In genomic region chr15:98868346-98869063, GRCm38 (mm10) we compare ENCODE assay signal across 9 mouse cellular contexts. TPM values are rescaled to one million over a fixed set of nuclear protein-coding genes. Genes with fewer than 3 reads are reported as not detected.
DNase-seq lines count a peak whose midpoint lies in the region; ATAC-seq lines count a peak whose summit lies in the region.
"Had no signal": no experiment of that assay in that cellular context is flagged by ENCODE, and none has a peak within 500 bp of the region (broad histone marks: within the 10 kb centered on the region; RNA-seq: fewer than 3 reads in every experiment).

No protein-coding gene starts in this region.

- H3K4me3 ChIP-seq in forebrain, embryonic 16.5 days (replicated peaks; ENCODE audit: low read length), result peak overlapping the region; percentile 98
- H3K4me3 ChIP-seq in liver, embryonic 13.5 days (replicated peaks), result peak overlapping the region; percentile 99

- 37% methylated on average over 11 of the region's 11 CpGs for WGBS in forebrain, embryonic 16.5 days
- WGBS in liver, embryonic 13.5 days (ENCODE audit: insufficient replicate concordance), result 32% methylated on average over 11 of the region's 11 CpGs

- H3K4me2 ChIP-seq in forebrain, embryonic 16.5 days (ENCODE audit: low read length), result peak overlapping the region; percentile 93
- H3K4me2 ChIP-seq in liver, embryonic 13.5 days, result peak overlapping the region; percentile 86

- H3K27ac ChIP-seq in forebrain, embryonic 16.5 days (ENCODE audit: low read length), result no peak overlapping the region
- peak overlapping the region; percentile 95 for H3K27ac ChIP-seq in liver, embryonic 13.5 days

- peak; percentile 21 for DNase-seq in embryo, embryonic 10 days (ENCODE audit: low spot score)
- no peak for DNase-seq in embryo, embryonic 9.5 days (ENCODE audit: extremely low spot score)
- DNase-seq in 416B (ENCODE audit: low read depth), result peak; percentile 25
- no peak for DNase-seq in liver, embryonic 13.5 days
- no peak for DNase-seq in adrenal gland, adult 18-20 months (ENCODE audit: low spot score in 2 of 2)
- no peak for DNase-seq in thymus, postnatal 0 days (ENCODE audit: low spot score)
- DNase-seq in spleen, postnatal 14 days (ENCODE audit: low spot score in 2 of 2), result no peak

- no peak for ATAC-seq in forebrain, embryonic 16.5 days
- ATAC-seq in liver, embryonic 13.5 days (ENCODE audit: low read depth), result no peak

- H3K4me1 ChIP-seq in forebrain, embryonic 16.5 days (replicated peaks; ENCODE audit: control insufficient read depth, insufficient read depth, low read length), result peaks cover 40% of the 10 kb centered on the region
- H3K4me1 ChIP-seq in liver, embryonic 13.5 days (replicated peaks), result peaks cover 59% of the 10 kb centered on the region

- H3K9ac ChIP-seq in forebrain, embryonic 16.5 days (replicated peaks; ENCODE audit: low read depth, low read length), result peak overlapping the region; percentile 95
- H3K9ac ChIP-seq in liver, embryonic 13.5 days, result peak overlapping the region; percentile 99

- H3K36me3 ChIP-seq in forebrain, embryonic 16.5 days (ENCODE audit: control insufficient read depth, insufficient read depth), result peaks cover 20% of the 10 kb centered on the region
- H3K36me3 ChIP-seq in liver, embryonic 13.5 days, result peaks cover 37% of the 10 kb centered on the region

- no peaks in the 10 kb centered on the region for H3K27me3 ChIP-seq in forebrain, embryonic 16.5 days (replicated peaks; ENCODE audit: control insufficient read depth, insufficient read depth, low read length)
- H3K27me3 ChIP-seq in liver, embryonic 13.5 days, result no peaks in the 10 kb centered on the region

- no peaks in the 10 kb centered on the region for H3K9me3 ChIP-seq in forebrain, embryonic 16.5 days (ENCODE audit: control insufficient read depth, low read length)
- H3K9me3 ChIP-seq in liver, embryonic 13.5 days (replicated peaks), result no peaks in the 10 kb centered on the region

RNA-seq across cellular contexts. Expression of gene Kmt2d, which starts 2.5 kb away (rescaled TPM):
- polyA plus RNA-seq in forebrain, embryonic 16.5 days (2015; fragmentation: Nextera tagmentation; extraction: Ambion mirVana), result 11.0 and 12.8 TPM in 2 replicates
- polyA plus RNA-seq in liver, embryonic 13.5 days (2015; fragmentation: Nextera tagmentation; extraction: Ambion mirVana), result 4.0 and 4.2 TPM in 2 replicates
- 10 to 100 TPM; 54.6 to 59.5 TPM for total RNA-seq in adrenal gland, adult 18-20 months (2021)
- 9.4 and 15.6 TPM in 2 replicates for polyA plus RNA-seq in thymus, postnatal 0 days (2015; fragmentation: Nextera tagmentation; extraction: Ambion mirVana)

RNA-seq across cellular contexts. Expression of gene Rhebl1, which starts 25.8 kb away (rescaled TPM):
- 51.2 and 52.7 TPM in 2 replicates for polyA plus RNA-seq in forebrain, embryonic 16.5 days (2015; fragmentation: Nextera tagmentation; extraction: Ambion mirVana)
- 4.0 and 4.2 TPM in 2 replicates for polyA plus RNA-seq in liver, embryonic 13.5 days (2015; fragmentation: Nextera tagmentation; extraction: Ambion mirVana)
- 1 to 10 TPM; 1.2 to 2.5 TPM for total RNA-seq in adrenal gland, adult 18-20 months (2021)
- polyA plus RNA-seq in thymus, postnatal 0 days (2015; fragmentation: Nextera tagmentation; extraction: Ambion mirVana), result 10.3 and 10.8 TPM in 2 replicates

RNA-seq across cellular contexts. Expression of gene Dhh, which starts 29.8 kb away (rescaled TPM):
- polyA plus RNA-seq in forebrain, embryonic 16.5 days (2015; fragmentation: Nextera tagmentation; extraction: Ambion mirVana), result 0.65 and 0.66 TPM in 2 replicates
- 0.12 and 0.16 TPM in 2 replicates for polyA plus RNA-seq in liver, embryonic 13.5 days (2015; fragmentation: Nextera tagmentation; extraction: Ambion mirVana)
- total RNA-seq in adrenal gland, adult 18-20 months (2021), result 1 to 10 TPM in 1 of 2 experiments, under 1 TPM in 1; 0.86 to 2.1 TPM
- polyA plus RNA-seq in thymus, postnatal 0 days (2015; fragmentation: Nextera tagmentation; extraction: Ambion mirVana), result 0.78 and 0.85 TPM in 2 replicates
- total RNA-seq: common myeloid progenitor, adult 5-6 weeks had no signal

RNA-seq across cellular contexts. Expression of gene Prkag1, which starts 37.2 kb away (rescaled TPM):
- polyA plus RNA-seq in forebrain, embryonic 16.5 days (2015; fragmentation: Nextera tagmentation; extraction: Ambion mirVana), result 79.5 and 89.2 TPM in 2 replicates
- polyA plus RNA-seq in liver, embryonic 13.5 days (2015; fragmentation: Nextera tagmentation; extraction: Ambion mirVana), result 116 and 117 TPM in 2 replicates
- total RNA-seq in adrenal gland, adult 18-20 months (2021), result 10 to 100 TPM; 64.0 to 71.5 TPM
- 103 and 107 TPM in 2 replicates for polyA plus RNA-seq in thymus, postnatal 0 days (2015; fragmentation: Nextera tagmentation; extraction: Ambion mirVana)

RNA-seq across cellular contexts. Expression of gene Lmbr1l, which starts 49.5 kb away (rescaled TPM):
- polyA plus RNA-seq in forebrain, embryonic 16.5 days (2015; fragmentation: Nextera tagmentation; extraction: Ambion mirVana), result 43.0 and 54.9 TPM in 2 replicates
- polyA plus RNA-seq in liver, embryonic 13.5 days (2015; fragmentation: Nextera tagmentation; extraction: Ambion mirVana), result 3.2 and 3.9 TPM in 2 replicates
- total RNA-seq in adrenal gland, adult 18-20 months (2021), result 10 to 100 TPM; 12.1 to 14.0 TPM
- 27.8 and 31.9 TPM in 2 replicates for polyA plus RNA-seq in thymus, postnatal 0 days (2015; fragmentation: Nextera tagmentation; extraction: Ambion mirVana)

Comparison
In these comparisons a context has a peak if more than half of its experiments do, and no peak if none do; other contexts are left out.
1. DNase-seq: peak in embryo, embryonic 10 days (single experiment) and 416B (single experiment); none in embryo, embryonic 9.5 days (single experiment), liver, embryonic 13.5 days (single experiment), adrenal gland, adult 18-20 months (0 of 2), thymus, postnatal 0 days (single experiment) and spleen, postnatal 14 days (0 of 2).